Mouse (Mus musculus) midbrain, embryonic 16.5 days (tissue): Measurements from ENCODE around the gene Pate4. TPM values are rescaled to one million over a fixed set of nuclear protein-coding genes. Genes with fewer than 3 reads are reported as not detected.
A peak's percentile ranks its signal among the peaks of the same experiment; 100 is the strongest.

ENCODE experiments used
- ATAC-seq: fragments of 200-750 bp; cut with Nextera tagmentation; 2 replicates; pipeline ENCODE4 v1.8.0; 2017; ENCODE audit warnings: moderate TSS enrichment
- H3K27ac ChIP-seq: fragments of 300-500 bp; sonication (generic); 2 replicates; pipeline ENCODE4 v1.5.1; 2014; ENCODE audit warnings: mild to moderate bottlenecking, low read length, mixed read lengths
- H3K27me3 ChIP-seq: fragments of 300-500 bp; sonication (generic); 2 replicates; pipeline ENCODE4 v1.6.1; 2014; ENCODE audit warnings: low read depth, low read length, mixed read lengths; ENCODE audit not compliant: control insufficient read depth, insufficient read depth
- H3K36me3 ChIP-seq: fragments of 300-500 bp; sonication (generic); 2 replicates; pipeline ENCODE4 v1.6.1; 2014; ENCODE audit warnings: mild to moderate bottlenecking, low read length, moderate library complexity, mixed read lengths; ENCODE audit not compliant: control insufficient read depth, insufficient read depth
- H3K4me1 ChIP-seq: fragments of 300-500 bp; sonication (generic); 2 replicates; pipeline ENCODE4 v1.6.1; 2014; ENCODE audit warnings: mild to moderate bottlenecking, low read length, mixed read lengths; ENCODE audit not compliant: control insufficient read depth, insufficient read depth
- H3K4me2 ChIP-seq: fragments of 300-500 bp; sonication (generic); 2 replicates; pipeline ENCODE4 v1.6.1; 2014; ENCODE audit warnings: mild to moderate bottlenecking, low read length, mixed read lengths
- H3K4me3 ChIP-seq: fragments of 300-500 bp; sonication (generic); 2 replicates; pipeline ENCODE4 v1.5.1; 2014; ENCODE audit warnings: low read depth, mild to moderate bottlenecking, low read length, moderate library complexity, mixed read lengths
- H3K9ac ChIP-seq: fragments of 300-500 bp; sonication (generic); 2 replicates; pipeline ENCODE4 v1.6.1; 2014; ENCODE audit warnings: low read depth, low read length, mixed read lengths
- H3K9me3 ChIP-seq: fragments of 300-500 bp; sonication (generic); replicated peaks from 2 replicates; pipeline ENCODE4 v1.6.1; 2014; ENCODE audit warnings: mild to moderate bottlenecking, low read length, mixed read lengths; ENCODE audit not compliant: control insufficient read depth, poor library complexity, severe bottlenecking
- WGBS: fragments of 180-500 bp; shearing (Covaris S2); extraction: QIAGEN DNeasy Blood & Tissue Kit; methylation state at CpG from one replicate; pipeline ENCODE4 v1.1.7; 2014; 5-methylcytosine and 5-hydroxymethylcytosine counted together
- polyA plus RNA-seq: library from polyadenylated mRNA; unstranded; fragments of >200 nt; fragmentation: Nextera tagmentation; extraction: Ambion mirVana; gene quantifications from 2 replicates; pipeline ENCODE4 v1.2.1, GENCODE M21; 2015

The Pate4 gene
- polyA plus RNA-seq, 1 experiment from 2014 or later = not detected

DNA sequence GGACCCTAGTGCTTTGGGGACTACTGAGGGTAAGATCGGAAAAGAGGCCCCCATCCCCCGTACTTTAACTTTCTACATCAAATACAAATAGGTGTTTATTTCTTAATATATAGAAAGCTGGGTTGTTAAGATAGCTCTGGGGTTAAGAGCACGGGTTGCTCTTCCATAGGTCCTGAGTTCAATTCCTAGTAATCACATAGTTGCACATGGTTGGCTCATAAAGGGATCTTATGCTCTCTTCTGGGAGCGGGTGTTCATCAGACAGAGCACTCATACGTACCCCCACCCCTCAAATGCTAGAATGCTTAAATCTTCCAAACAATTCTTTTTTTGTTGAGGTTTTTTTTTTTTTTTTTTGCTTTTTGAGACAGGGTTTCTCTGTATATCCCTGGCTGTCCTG is 41.1 kb downstream of the Pate4 start:
- Histone ChIP-seq H3K27ac (peak overlapping the region; percentile 87; the same call in 1 of the 2 replicates), H3K4me2 (peak overlapping the region; percentile 57), H3K4me1 (peaks cover 12% of the 10 kb centered on the region), H3K4me3 (peak overlapping the region; percentile 68), H3K27me3 (peaks cover 8% of the 10 kb centered on the region), H3K9me3 (no peaks in the 10 kb centered on the region), H3K9ac (peak overlapping the region; percentile 67), H3K36me3 (peaks cover 5% of the 10 kb centered on the region)
- ATAC-seq = peak; percentile 5; the same call in 1 of the 2 replicates
- WGBS = 5% methylated on average over 5 of the region's 5 CpGs

GRCm38 (mm10) chr9:35569571-35570534 is 41.9 kb downstream of the Pate4 start, which contains the start of the genes Pate2 and Hyls1:
Gene Pate2, plus strand, starts transcription at chr9:35570284.
Gene Hyls1, minus strand, starts transcription at chr9:35570398.
- Histone ChIP-seq H3K4me2 (peak within 1 kb of the TSS; percentile 86), H3K9me3 (no peaks in the 10 kb centered on the region), H3K4me3 (peak within 1 kb of the TSS; percentile 68), H3K27me3 (peaks cover 6% of the 10 kb centered on the region; the same call in 1 of the 2 replicates), H3K4me1 (peaks cover 12% of the 10 kb centered on the region), H3K9ac (peak within 1 kb of the TSS; percentile 88), H3K27ac (peak within 1 kb of the TSS; percentile 87), H3K36me3 (peaks cover 12% of the 10 kb centered on the region)
- under 1% methylated on average over 86 of the region's 86 CpGs for WGBS
- ATAC-seq = peak; percentile 98

DNA sequence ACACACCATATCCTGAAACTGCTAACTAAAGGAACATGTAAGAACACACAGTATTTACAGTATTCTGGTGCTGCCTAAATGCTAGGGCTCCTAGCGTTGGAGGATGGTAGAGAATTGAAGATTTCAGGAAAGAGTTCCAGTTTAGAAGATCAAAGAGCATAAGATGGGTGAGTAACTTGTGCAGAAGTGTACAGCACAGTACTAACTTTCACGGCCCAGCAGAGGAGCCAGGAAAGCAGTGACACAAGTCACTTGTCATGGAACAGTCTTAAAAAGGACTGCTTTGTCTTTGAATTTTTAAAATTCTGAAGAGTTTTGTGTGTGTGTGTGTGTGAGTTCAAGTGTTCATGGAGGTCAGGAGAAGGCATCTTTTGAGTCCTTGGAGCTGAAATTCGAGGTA is 43.7 kb downstream of the Pate4 start:
- Histone ChIP-seq H3K27me3 (no peaks in the 10 kb centered on the region), H3K27ac (no peak overlapping the region), H3K4me2 (no peak overlapping the region), H3K36me3 (peaks cover 12% of the 10 kb centered on the region), H3K9ac (no peak overlapping the region), H3K9me3 (no peaks in the 10 kb centered on the region), H3K4me3 (no peak overlapping the region), H3K4me1 (peaks cover 9% of the 10 kb centered on the region)
- no peak for ATAC-seq
- WGBS = 87% methylated on average over 3 of the region's 3 CpGs

DNA sequence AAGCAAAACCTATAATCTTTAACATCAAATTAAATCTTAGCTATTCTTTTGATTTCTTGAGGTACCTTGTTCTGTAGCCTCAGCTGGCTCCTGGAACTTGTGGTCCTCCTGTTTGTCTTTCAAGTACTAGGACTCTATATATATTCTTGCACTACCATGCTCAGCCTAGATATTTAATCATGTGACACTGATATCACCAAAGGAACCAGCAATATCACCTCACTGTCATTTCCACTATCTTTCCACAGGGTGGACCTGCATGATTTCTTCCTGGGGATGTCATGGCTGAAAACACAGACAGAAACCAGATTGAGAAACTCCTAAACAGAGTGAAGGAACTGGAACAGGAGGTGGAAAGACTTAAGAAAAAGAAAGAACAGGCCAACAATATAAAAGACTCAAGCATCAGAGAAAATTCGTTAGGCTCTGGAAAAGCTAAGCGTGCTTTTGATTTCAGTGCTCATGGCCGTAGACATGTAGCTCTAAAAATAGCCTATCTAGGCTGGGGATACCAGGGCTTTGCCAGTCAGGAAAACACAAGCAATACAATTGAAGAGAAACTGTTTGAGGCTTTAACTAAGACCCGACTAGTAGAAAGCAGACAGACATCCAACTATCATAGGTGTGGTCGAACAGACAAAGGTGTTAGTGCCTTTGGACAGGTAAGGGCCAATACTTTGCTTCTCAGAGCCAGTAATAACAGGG is 47.1 kb downstream of the Pate4 start:
- Histone ChIP-seq H3K36me3 (peaks cover 19% of the 10 kb centered on the region), H3K4me2 (no peak overlapping the region), H3K4me1 (peaks cover 15% of the 10 kb centered on the region), H3K27me3 (no peaks in the 10 kb centered on the region), H3K9me3 (no peaks in the 10 kb centered on the region), H3K27ac (no peak overlapping the region), H3K4me3 (no peak overlapping the region), H3K9ac (no peak overlapping the region)
- no peak for ATAC-seq
- WGBS = 97% methylated on average over 5 of the region's 5 CpGs

GRCm38 (mm10) chr9:35561583-35561982 is 50.2 kb downstream of the Pate4 start:
- Histone ChIP-seq H3K9ac (no peak overlapping the region), H3K4me1 (peaks cover 16% of the 10 kb centered on the region), H3K36me3 (peaks cover 16% of the 10 kb centered on the region), H3K4me2 (no peak overlapping the region), H3K27ac (no peak overlapping the region), H3K9me3 (no peaks in the 10 kb centered on the region), H3K4me3 (no peak overlapping the region), H3K27me3 (no peaks in the 10 kb centered on the region)
- no peak for ATAC-seq
- WGBS = 92% methylated on average over 6 of the region's 6 CpGs

DNA sequence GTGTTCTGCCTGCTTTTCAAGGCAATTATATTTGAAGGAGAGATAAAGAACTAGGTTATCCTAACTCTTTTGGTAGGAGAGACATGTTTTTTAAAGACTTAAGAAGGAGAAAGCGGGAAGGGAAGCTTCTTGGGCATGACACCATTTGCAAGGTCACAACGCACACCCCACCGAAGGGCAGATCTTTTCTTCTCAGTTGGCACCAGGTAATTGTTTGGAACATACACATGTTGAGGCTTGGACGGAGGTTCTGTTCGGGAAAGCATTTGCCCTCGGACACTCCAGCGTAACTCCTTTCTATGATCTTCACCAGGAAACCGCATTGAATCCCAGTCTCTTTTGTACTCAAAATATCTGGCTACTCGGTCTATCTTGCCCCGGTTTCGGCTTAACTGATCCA is 50.7 kb downstream of the Pate4 start:
- ATAC-seq = no peak
- Histone ChIP-seq H3K36me3 (peaks cover 14% of the 10 kb centered on the region), H3K4me1 (peaks cover 16% of the 10 kb centered on the region), H3K4me2 (no peak overlapping the region), H3K9ac (no peak overlapping the region), H3K4me3 (no peak overlapping the region), H3K27ac (no peak overlapping the region), H3K27me3 (no peaks in the 10 kb centered on the region), H3K9me3 (no peaks in the 10 kb centered on the region)
- WGBS = 97% methylated on average over 11 of the region's 11 CpGs

DNA sequence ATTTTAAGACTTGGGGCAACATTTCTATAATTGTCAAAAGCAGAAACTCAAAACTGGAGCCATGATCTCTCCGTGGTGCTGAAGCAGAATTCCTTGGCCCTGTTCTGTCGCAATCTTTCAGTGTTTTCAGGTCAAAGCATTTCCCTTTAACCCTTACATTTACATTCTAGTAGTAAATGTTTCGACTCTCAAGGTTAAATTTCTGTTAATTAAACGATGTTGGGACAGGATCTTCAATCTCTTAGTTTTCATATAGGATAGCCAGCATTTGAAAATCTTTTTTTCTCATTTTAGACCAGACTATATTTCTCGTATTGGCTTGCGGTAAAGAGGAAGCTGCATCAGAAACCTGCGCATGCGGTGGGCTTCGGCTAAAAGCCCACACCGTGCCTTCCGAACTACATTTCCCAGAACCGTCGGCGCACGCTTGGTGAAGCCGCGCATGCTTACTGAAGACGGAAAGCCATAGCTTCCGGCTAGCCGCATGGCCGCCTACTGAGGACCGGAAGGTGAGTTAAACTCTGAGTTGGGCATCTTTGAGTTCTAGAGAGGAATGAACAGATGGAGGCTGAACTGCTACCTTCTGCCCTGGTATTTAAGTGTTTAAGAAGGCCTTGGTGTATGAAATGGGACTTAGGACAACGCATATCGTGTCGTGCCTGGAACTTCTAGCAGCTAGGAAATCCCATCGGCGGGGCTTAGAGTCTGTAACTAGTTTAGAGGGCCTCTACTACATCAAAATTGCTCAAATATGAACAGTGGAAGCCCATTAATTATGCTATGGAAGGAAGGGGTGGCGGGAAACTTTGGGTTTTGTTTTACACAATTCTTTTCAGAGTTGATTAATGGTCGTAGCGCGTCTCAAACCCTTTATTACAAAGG is 52.5 kb downstream of the Pate4 start:
- no peaks in the 10 kb centered on the region for H3K27me3 ChIP-seq
- peak; percentile 92 for ATAC-seq
- H3K36me3 ChIP-seq = peaks cover 7% of the 10 kb centered on the region
- 2% methylated on average over 31 of the region's 31 CpGs for WGBS
- peak overlapping the region; percentile 92 for H3K4me2 ChIP-seq
- H3K27ac ChIP-seq = peak overlapping the region; percentile 90
- H3K4me1 ChIP-seq = peaks cover 16% of the 10 kb centered on the region
- no peaks in the 10 kb centered on the region for H3K9me3 ChIP-seq
- peak overlapping the region; percentile 73 for H3K9ac ChIP-seq
- peak overlapping the region; percentile 73 for H3K4me3 ChIP-seq

DNA sequence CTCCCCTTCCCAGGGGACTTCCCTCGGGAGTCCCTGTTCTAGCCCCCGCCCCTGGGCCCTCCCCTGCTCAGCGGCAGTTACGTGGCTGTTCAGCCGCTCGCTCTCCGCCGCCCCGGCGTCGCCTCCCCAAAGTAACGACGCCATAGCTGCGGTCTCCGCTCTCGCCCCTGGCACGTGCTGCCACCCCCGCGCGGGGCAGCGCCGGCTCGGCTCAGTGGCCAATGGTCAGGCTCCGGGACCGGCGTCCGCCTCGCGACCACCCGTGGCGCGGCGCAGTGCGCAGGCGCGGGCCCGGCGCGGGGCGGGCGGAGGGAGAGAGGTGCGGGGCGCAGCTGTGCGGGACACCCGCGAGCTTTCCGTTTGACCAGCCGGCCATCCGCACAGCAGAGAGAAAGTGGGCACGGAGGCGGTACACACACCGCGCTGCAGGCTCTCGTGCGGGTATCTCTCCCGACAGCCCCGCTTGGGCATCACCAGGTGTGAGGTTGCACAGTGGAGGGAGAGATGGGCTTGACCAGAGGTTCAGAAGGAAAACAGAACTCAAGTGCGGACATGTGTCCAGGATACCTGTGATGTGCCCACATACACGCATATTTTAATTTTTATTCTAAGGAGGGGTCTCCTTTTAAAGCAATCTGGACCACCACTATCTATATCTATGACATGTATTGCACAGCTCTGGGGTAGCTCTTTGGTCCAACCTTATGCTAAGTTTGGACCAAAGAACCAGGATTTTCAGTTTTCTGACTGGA is 53.3 kb downstream of the Pate4 start, which contains the start of the genes Ddx25 and Pus3:
TSS of gene Ddx25 (minus strand) at position 272 of the 752 bp plus-strand sequence.
TSS of gene Pus3 (plus strand) at position 339 of the 752 bp plus-strand sequence.
- Histone ChIP-seq H3K36me3 (peaks cover 7% of the 10 kb centered on the region), H3K4me2 (peak within 1 kb of the TSS; percentile 92), H3K27me3 (no peaks in the 10 kb centered on the region), H3K4me3 (peak within 1 kb of the TSS; percentile 73), H3K27ac (peak within 1 kb of the TSS; percentile 90), H3K4me1 (peaks cover 16% of the 10 kb centered on the region), H3K9me3 (no peaks in the 10 kb centered on the region), H3K9ac (peak within 1 kb of the TSS; percentile 73)
- under 1% methylated on average over 39 of the region's 59 CpGs for WGBS
- peak; percentile 87 for ATAC-seq
